Mouse (Mus musculus): ENCODE results near the gene Camsap1.

DNA sequence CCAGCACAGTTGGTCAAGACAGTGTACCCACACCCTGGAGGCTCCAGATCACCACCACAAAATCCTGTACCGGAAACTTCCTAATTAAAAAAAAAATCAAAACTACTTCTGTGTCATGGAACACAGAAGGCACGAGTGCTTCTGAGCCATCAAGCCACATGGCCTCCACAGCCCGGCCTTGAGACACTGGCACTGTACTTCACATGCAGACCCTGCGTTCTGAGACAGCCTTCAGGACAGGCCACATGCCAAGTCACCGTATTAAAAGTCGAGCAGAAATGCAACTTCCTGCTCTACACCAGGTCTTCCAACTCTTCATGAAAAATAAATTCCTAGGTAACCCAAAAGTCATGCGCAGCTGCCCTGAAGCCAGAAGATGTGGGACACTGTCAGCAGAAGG is 55.3 kb downstream of the Camsap1 start:
- TF ChIP-seq CTCF (IDR thresholded peaks at IDR 0.05), result no peak
- TF ChIP-seq POLR2A (IDR thresholded peaks at IDR 0.05; ENCODE audit: insufficient read depth, low read depth, low read length), result no peak
- no peak for TF ChIP-seq EP300 (IDR thresholded peaks at IDR 0.05; ENCODE audit: insufficient read depth, low read depth, low read length)
